ENCODE assay signal across 8 mouse cellular contexts in the genomic region with DNA sequence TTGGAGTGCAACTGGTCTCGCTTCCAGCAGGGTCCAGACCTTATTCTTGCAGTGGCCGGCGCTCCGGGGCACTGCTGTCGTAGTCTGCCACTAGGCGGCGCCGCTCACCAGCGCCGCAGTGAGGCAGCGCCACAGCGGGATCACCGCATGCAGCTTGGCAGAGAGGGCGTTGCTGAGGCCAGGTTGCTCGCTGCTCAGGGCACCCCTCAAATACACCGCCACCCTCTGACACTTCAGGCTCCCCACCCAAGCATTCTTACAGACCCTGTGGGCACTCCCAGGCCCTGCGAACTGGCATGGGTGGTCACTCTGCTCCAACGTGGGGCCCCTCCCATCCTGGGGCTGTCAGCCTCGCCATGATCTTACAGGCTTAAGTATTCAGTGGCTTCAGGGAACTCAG. TPM values are rescaled to one million over a fixed set of nuclear protein-coding genes. Genes with fewer than 3 reads are reported as not detected.
DNase-seq lines count a peak whose midpoint lies in the region; ATAC-seq and TF ChIP-seq lines count a peak whose summit lies in the region.

No protein-coding gene starts in this region.

- no peaks in the 10 kb centered on the region for H3K36me3 ChIP-seq in C2C12 (ENCODE audit: control insufficient read depth, insufficient read depth)
- no peaks in the 10 kb centered on the region for H3K36me3 ChIP-seq in embryonic facial prominence, embryonic 15.5 days
- no peaks in the 10 kb centered on the region for H3K36me3 ChIP-seq in heart, embryonic 10.5 days
- no peaks in the 10 kb centered on the region for H3K36me3 ChIP-seq in liver, embryonic 11.5 days (ENCODE audit: control insufficient read depth, insufficient read depth, low read length)
- H3K36me3 ChIP-seq in myocyte (ENCODE audit: control insufficient read depth, insufficient read depth), result no peaks in the 10 kb centered on the region

- no peak overlapping the region for H3K4me3 ChIP-seq in C2C12 (ENCODE audit: insufficient read depth, poor library complexity, severe bottlenecking)
- peak overlapping the region; percentile 46 for H3K4me3 ChIP-seq in embryonic facial prominence, embryonic 15.5 days (replicated peaks)
- H3K4me3 ChIP-seq in heart, embryonic 10.5 days, result peak overlapping the region; percentile 63
- H3K4me3 ChIP-seq in liver, embryonic 11.5 days (ENCODE audit: low read depth, low read length), result peak overlapping the region; percentile 39
- no peak overlapping the region for H3K4me3 ChIP-seq in myocyte

- H3K27ac ChIP-seq in embryonic facial prominence, embryonic 15.5 days (replicated peaks), result no peak overlapping the region
- H3K27ac ChIP-seq in heart, embryonic 10.5 days, result peak overlapping the region; percentile 79
- H3K27ac ChIP-seq in liver, embryonic 11.5 days (ENCODE audit: low read depth, low read length), result no peak overlapping the region

- H3K27me3 ChIP-seq in C2C12 (ENCODE audit: control insufficient read depth, insufficient read depth, insufficient read length) (no peaks in the 10 kb centered on the region), myocyte (ENCODE audit: control insufficient read depth, insufficient read depth, insufficient read length) (no peaks in the 10 kb centered on the region)
- H3K27me3 ChIP-seq in embryonic facial prominence, embryonic 15.5 days, result no peaks in the 10 kb centered on the region
- H3K27me3 ChIP-seq in heart, embryonic 10.5 days (ENCODE audit: insufficient read depth, poor library complexity, severe bottlenecking), result peaks cover 6% of the 10 kb centered on the region; the same call in 1 of the 2 replicates
- H3K27me3 ChIP-seq in liver, embryonic 11.5 days (replicated peaks; ENCODE audit: control insufficient read depth, insufficient read depth, low read length), result no peaks in the 10 kb centered on the region

- H3K9me3 ChIP-seq in embryonic facial prominence, embryonic 15.5 days (replicated peaks), result no peaks in the 10 kb centered on the region
- no peaks in the 10 kb centered on the region for H3K9me3 ChIP-seq in heart, embryonic 10.5 days
- no peaks in the 10 kb centered on the region for H3K9me3 ChIP-seq in liver, embryonic 11.5 days (ENCODE audit: control insufficient read depth, low read length)

- H3K4me2 ChIP-seq in embryonic facial prominence, embryonic 15.5 days (replicated peaks), result peak overlapping the region; percentile 84
- peak overlapping the region; percentile 75 for H3K4me2 ChIP-seq in liver, embryonic 11.5 days
- peak overlapping the region; percentile 18 for H3K4me2 ChIP-seq in myocyte (ENCODE audit: low read depth)

- H3ac ChIP-seq in C2C12 (ENCODE audit: control insufficient read depth, insufficient read length, low read depth) (no peak overlapping the region), myocyte (ENCODE audit: control insufficient read depth, insufficient read length) (no peak overlapping the region)

- peak; percentile 97 for TF ChIP-seq CTCF in C2C12 (IDR thresholded peaks at IDR 0.05; ENCODE audit: control insufficient read depth, insufficient read depth, insufficient read length)

- peak overlapping the region; percentile 18; the same call in 1 of the 2 replicates for H3K9ac ChIP-seq in embryonic facial prominence, embryonic 15.5 days
- peak overlapping the region; percentile 57; the same call in 1 of the 2 replicates for H3K9ac ChIP-seq in liver, embryonic 11.5 days (ENCODE audit: low read depth, low read length)

- TF ChIP-seq POLR2A in myocyte (IDR thresholded peaks at IDR 0.05; ENCODE audit: insufficient read length, low read depth), result no peak

- peaks cover 13% of the 10 kb centered on the region for H3K4me1 ChIP-seq in embryonic facial prominence, embryonic 15.5 days
- peaks cover 5% of the 10 kb centered on the region for H3K4me1 ChIP-seq in heart, embryonic 10.5 days
- H3K4me1 ChIP-seq in liver, embryonic 11.5 days (replicated peaks; ENCODE audit: control insufficient read depth, insufficient read depth, low read length), result peaks cover 15% of the 10 kb centered on the region

- H3K79me2 ChIP-seq in C2C12 (ENCODE audit: control insufficient read depth, insufficient read depth) (no peaks in the 10 kb centered on the region), myocyte (ENCODE audit: control insufficient read depth, insufficient read depth) (no peaks in the 10 kb centered on the region)

- peak; percentile 91 for DNase-seq in brain, adult 2 months (ENCODE audit: low read depth, low spot score)
- DNase-seq in heart, embryonic 10.5 days (ENCODE audit: low spot score), result peak; percentile 90
- DNase-seq in kidney, adult 9 months, result peak; percentile 80
- peak; percentile 85 for DNase-seq in liver, embryonic 11.5 days (ENCODE audit: low spot score)
- DNase-seq in spleen, postnatal 4 days (ENCODE audit: low spot score in 2 of 2), result peak; percentile 57 to 86

- ATAC-seq in embryonic facial prominence, embryonic 15.5 days (ENCODE audit: insufficient number of reproducible peaks, low FRiP score, low TSS enrichment, low read depth), result peak; percentile 82
- ATAC-seq in liver, embryonic 11.5 days (replicated peaks; ENCODE audit: low FRiP score), result peak; percentile 85

- no peaks in the 10 kb centered on the region for H3K79me3 ChIP-seq in C2C12 (ENCODE audit: low read depth)

- 0% methylated on average over 19 of the region's 19 CpGs for WGBS in embryonic facial prominence, embryonic 15.5 days
- WGBS in heart, embryonic 10.5 days, result under 1% methylated on average over 19 of the region's 19 CpGs
- WGBS in liver, embryonic 11.5 days, result under 1% methylated on average over 19 of the region's 19 CpGs

TF ChIP-seq in C2C12, 6 proteins besides CTCF, POLR2A, EP300 and RAD21:
- TF ChIP-seq FOSL1 (IDR thresholded peaks at IDR 0.05; ENCODE audit: insufficient read depth, low read length, poor library complexity, severe bottlenecking) (no peak), MYOG (IDR thresholded peaks at IDR 0.05; ENCODE audit: control insufficient read depth, extremely low read depth, insufficient read length) (no peak), CEBPB (IDR thresholded peaks at IDR 0.05; ENCODE audit: low read depth) (no peak), MAX (IDR thresholded peaks at IDR 0.05) (no peak), USF1 (IDR thresholded peaks at IDR 0.05; ENCODE audit: low read depth) (no peak), MYOD1 (IDR thresholded peaks at IDR 0.05; ENCODE audit: control insufficient read depth, insufficient read length, low read depth) (no peak)

TF ChIP-seq in myocyte, 11 proteins besides CTCF, POLR2A, EP300 and RAD21:
- TF ChIP-seq MYOD1 (IDR thresholded peaks at IDR 0.05; ENCODE audit: control insufficient read depth in 1 of 3, insufficient read length in 2 of 3, low read depth in 2 of 3) (peak in 1 of 3 experiments; percentile 19), MYOG (IDR thresholded peaks at IDR 0.05; ENCODE audit: control insufficient read depth in 1 of 3, insufficient read depth in 1 of 3, insufficient read length in 2 of 3, low read depth in 2 of 3) (no peak), TCF12 (IDR thresholded peaks at IDR 0.05; ENCODE audit: insufficient read depth, poor library complexity, severe bottlenecking) (no peak), E2F4 (IDR thresholded peaks at IDR 0.05; ENCODE audit: insufficient read depth) (no peak)

RNA-seq across cellular contexts. Expression of a gene that starts 19.3 kb away (rescaled TPM):
- 1.7 TPM for polyA plus RNA-seq in C2C12 (2012; fragmentation: generic; extraction: Trizol)
- polyA plus RNA-seq in embryonic facial prominence, embryonic 15.5 days (2015; fragmentation: Nextera tagmentation; extraction: Ambion mirVana), result 9.5 and 10.2 TPM in 2 replicates
- 2.3 and 2.7 TPM in 2 replicates for polyA plus RNA-seq in heart, embryonic 10.5 days (2016; fragmentation: Nextera tagmentation; extraction: Ambion mirVana)
- 0.44 and 0.45 TPM in 2 replicates for polyA plus RNA-seq in liver, embryonic 11.5 days (2014; fragmentation: Nextera tagmentation; extraction: Ambion mirVana)
- 2.4 TPM for polyA plus RNA-seq in myocyte (2012; fragmentation: generic; extraction: Trizol)

Comparison
In these comparisons a context has a peak if more than half of its experiments do, and no peak if none do; other contexts are left out.
1. H3K4me3 ChIP-seq: peak in embryonic facial prominence, embryonic 15.5 days (single experiment), heart, embryonic 10.5 days (single experiment) and liver, embryonic 11.5 days (single experiment); none in C2C12 (single experiment) and myocyte (single experiment).
2. H3K4me2 ChIP-seq: peak in every context shown above with its lines; median percentile 84 in embryonic facial prominence, embryonic 15.5 days; 75 in liver, embryonic 11.5 days; 18 in myocyte.
3. Peak in every context shown above with its lines, with median percentiles within 50 percentile points of each other: DNase-seq.